Comparison of ENCODE assay signal across 9 mouse cellular contexts in the genomic region with DNA sequence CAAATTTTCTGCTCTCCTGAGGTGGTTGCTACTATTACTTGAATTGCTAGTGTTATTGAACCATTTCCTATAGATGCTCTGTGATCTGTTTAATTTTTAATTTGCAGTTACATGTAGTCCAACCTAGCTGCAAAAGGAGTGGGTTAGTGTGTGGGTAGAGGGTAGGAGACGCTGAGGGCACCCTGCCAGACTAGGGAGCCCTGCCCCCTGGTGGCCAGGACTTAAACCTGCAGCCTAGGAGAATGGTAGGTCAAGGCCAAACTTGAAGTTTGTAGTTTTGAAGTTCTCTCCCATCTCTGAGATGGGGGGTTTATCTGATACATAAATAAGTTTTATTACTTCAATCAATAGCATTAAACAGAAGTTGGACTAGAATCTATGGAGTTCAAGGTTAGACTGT. TPM values are rescaled to one million over a fixed set of nuclear protein-coding genes. Genes with fewer than 3 reads are reported as not detected.
DNase-seq lines count a peak whose midpoint lies in the region; ATAC-seq and TF ChIP-seq lines count a peak whose summit lies in the region.
"Had no signal": no experiment of that assay in that cellular context is flagged by ENCODE, and none has a peak within 500 bp of the region (broad histone marks: within the 10 kb centered on the region; RNA-seq: fewer than 3 reads in every experiment).

No protein-coding gene starts in this region.

- peaks cover 14% of the 10 kb centered on the region for H3K4me1 ChIP-seq in E14TG2a.4 (replicated peaks; ENCODE audit: low read depth, low read length)
- peaks cover 14% of the 10 kb centered on the region for H3K4me1 ChIP-seq in forebrain, embryonic 15.5 days
- no peaks in the 10 kb centered on the region for H3K4me1 ChIP-seq in stomach, postnatal 0 days (replicated peaks; ENCODE audit: control insufficient read depth, insufficient read depth)
- H3K4me1 ChIP-seq: liver, embryonic 15.5 days had no signal

- H3K4me3 ChIP-seq in E14TG2a.4 (replicated peaks; ENCODE audit: low read length): no peak overlapping the region
- H3K4me3 ChIP-seq in forebrain, embryonic 15.5 days: no peak overlapping the region
- H3K4me3 ChIP-seq in stomach, postnatal 0 days (ENCODE audit: low read depth, low read length): no peak overlapping the region
- H3K4me3 ChIP-seq: liver, embryonic 15.5 days had no signal

- H3K9me3 ChIP-seq in E14TG2a.4 (ENCODE audit: low read length): no peaks in the 10 kb centered on the region
- H3K9me3 ChIP-seq in forebrain, embryonic 15.5 days: no peaks in the 10 kb centered on the region
- no peaks in the 10 kb centered on the region for H3K9me3 ChIP-seq in stomach, postnatal 0 days (ENCODE audit: control insufficient read depth, low read length)
- H3K9me3 ChIP-seq: liver, embryonic 15.5 days had no signal

- peak; percentile 83 for TF ChIP-seq CTCF in E14TG2a.4 (conservative IDR thresholded peaks at IDR 0.05; ENCODE audit: low read length)
- TF ChIP-seq CTCF in stomach, postnatal 0 days (IDR thresholded peaks at IDR 0.05; ENCODE audit: low read depth): peak; percentile 93

- ATAC-seq in forebrain, embryonic 15.5 days (replicated peaks): 0 out of 2 replicates have a peak, but pooled peaks have one; percentile 44
- ATAC-seq in stomach, postnatal 0 days (ENCODE audit: low FRiP score, low TSS enrichment): peak; percentile 58; the same call in 1 of the 2 replicates

- TF ChIP-seq EP300 in stomach, postnatal 0 days (optimal IDR thresholded peaks at IDR 0.05): no peak

- WGBS in forebrain, embryonic 15.5 days: 3% methylated on average over 1 of the region's 1 CpGs
- WGBS in stomach, postnatal 0 days: 0% methylated on average over 1 of the region's 1 CpGs

- H3K27me3 ChIP-seq in E14TG2a.4 (ENCODE audit: insufficient read depth, low read length): peaks cover 53% of the 10 kb centered on the region
- no peaks in the 10 kb centered on the region for H3K27me3 ChIP-seq in forebrain, embryonic 15.5 days
- H3K27me3 ChIP-seq in stomach, postnatal 0 days (ENCODE audit: control insufficient read depth, insufficient read depth, low read length): no peaks in the 10 kb centered on the region

- peak; percentile 68 for DNase-seq in kidney, adult 18-20 months
- no peak for DNase-seq in kidney, adult 11 months
- peak; percentile 58 for DNase-seq in cerebellum, adult 11-12 months
- DNase-seq in kidney, adult 8-10 months: peak; percentile 50 to 57
- DNase-seq in lung, postnatal 4 days: peak; percentile 64 to 75
- DNase-seq in stomach, postnatal 0 days (ENCODE audit: low spot score): peak; percentile 66

- H3K27ac ChIP-seq in forebrain, embryonic 15.5 days (replicated peaks): no peak overlapping the region
- no peak overlapping the region for H3K27ac ChIP-seq in stomach, postnatal 0 days (replicated peaks)
- H3K27ac ChIP-seq: liver, embryonic 15.5 days had no signal

- H3K36me3 ChIP-seq in E14TG2a.4 (ENCODE audit: insufficient read depth, low read length): no peaks in the 10 kb centered on the region
- H3K36me3 ChIP-seq in forebrain, embryonic 15.5 days: no peaks in the 10 kb centered on the region
- H3K36me3 ChIP-seq in stomach, postnatal 0 days (ENCODE audit: control insufficient read depth, insufficient read depth, low read length): no peaks in the 10 kb centered on the region
- H3K36me3 ChIP-seq: liver, embryonic 15.5 days had no signal

- H3K4me2 ChIP-seq in forebrain, embryonic 15.5 days (replicated peaks): no peak overlapping the region
- no peak overlapping the region for H3K4me2 ChIP-seq in stomach, postnatal 0 days (replicated peaks; ENCODE audit: low read depth)
- H3K4me2 ChIP-seq: liver, embryonic 15.5 days had no signal

- H3K9ac ChIP-seq in forebrain, embryonic 15.5 days (replicated peaks): no peak overlapping the region
- H3K9ac ChIP-seq in stomach, postnatal 0 days (ENCODE audit: low read length): no peak overlapping the region
- H3K9ac ChIP-seq: liver, embryonic 15.5 days had no signal

RNA-seq across cellular contexts. Expression of gene Kcnj10, which starts 16.5 kb away (rescaled TPM):
- 1.7 and 1.9 TPM in 2 replicates for polyA plus RNA-seq in forebrain, embryonic 15.5 days (2015; fragmentation: Nextera tagmentation; extraction: Ambion mirVana)
- 0.17 and 0.25 TPM in 2 replicates for polyA plus RNA-seq in stomach, postnatal 0 days (2015; fragmentation: Nextera tagmentation; extraction: Ambion mirVana)

RNA-seq across cellular contexts. Expression of gene Pigm, which starts 18.8 kb away (rescaled TPM):
- polyA plus RNA-seq in forebrain, embryonic 15.5 days (2015; fragmentation: Nextera tagmentation; extraction: Ambion mirVana): 4.7 TPM in 2 replicates
- 3.6 and 3.8 TPM in 2 replicates for polyA plus RNA-seq in stomach, postnatal 0 days (2015; fragmentation: Nextera tagmentation; extraction: Ambion mirVana)

RNA-seq across cellular contexts. Expression of gene Kcnj9, which starts 28.4 kb away (rescaled TPM):
- 3.4 and 3.5 TPM in 2 replicates for polyA plus RNA-seq in forebrain, embryonic 15.5 days (2015; fragmentation: Nextera tagmentation; extraction: Ambion mirVana)
- polyA plus RNA-seq in stomach, postnatal 0 days (2015; fragmentation: Nextera tagmentation; extraction: Ambion mirVana): 0.07 TPM in 2 replicates
- polyA plus RNA-seq: liver, embryonic 15.5 days had no signal

RNA-seq across cellular contexts. Expression of gene Atp1a2, which starts 59.7 kb away (rescaled TPM):
- 32.2 and 33.1 TPM in 2 replicates for polyA plus RNA-seq in forebrain, embryonic 15.5 days (2015; fragmentation: Nextera tagmentation; extraction: Ambion mirVana)
- 3.1 and 4.1 TPM in 2 replicates for polyA plus RNA-seq in stomach, postnatal 0 days (2015; fragmentation: Nextera tagmentation; extraction: Ambion mirVana)
